Comparison of ENCODE assay signal across 8 mouse cellular contexts in the genomic region with DNA sequence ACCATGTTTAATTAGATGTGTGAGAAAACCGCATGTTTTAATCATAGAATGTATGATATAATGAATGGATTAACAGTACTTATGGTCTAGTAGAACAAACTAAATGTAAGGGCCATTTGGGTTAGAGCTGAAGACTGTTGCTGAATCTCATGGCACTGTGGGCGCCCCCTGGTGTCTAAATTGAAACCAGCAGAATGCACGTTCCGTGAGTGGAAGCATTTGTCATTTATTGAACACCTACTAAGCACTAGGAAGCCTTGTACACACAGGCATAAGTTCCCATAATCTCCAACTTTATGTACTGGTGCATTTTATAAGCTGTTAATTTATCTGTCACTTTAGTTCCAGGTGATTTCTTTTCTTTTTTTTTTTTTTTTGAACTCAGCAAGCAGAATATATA. TPM values are rescaled to one million over a fixed set of nuclear protein-coding genes. Genes with fewer than 3 reads are reported as not detected.
DNase-seq lines count a peak whose midpoint lies in the region; ATAC-seq and TF ChIP-seq lines count a peak whose summit lies in the region.

No protein-coding gene starts in this region.

- no peak overlapping the region for H3K27ac ChIP-seq in liver, embryonic 11.5 days (ENCODE audit: low read depth, low read length)
- no peak overlapping the region for H3K27ac ChIP-seq in cerebellum, adult 2 months (ENCODE audit: insufficient read depth, low read length)

- H3K4me1 ChIP-seq in liver, embryonic 11.5 days (replicated peaks; ENCODE audit: control insufficient read depth, insufficient read depth, low read length), result peaks cover 27% of the 10 kb centered on the region
- H3K4me1 ChIP-seq in cerebellum, adult 2 months (ENCODE audit: control insufficient read depth, insufficient read depth, low read length), result no peaks in the 10 kb centered on the region

- H3K4me3 ChIP-seq in liver, embryonic 11.5 days (ENCODE audit: low read depth, low read length), result no peak overlapping the region
- no peak overlapping the region for H3K4me3 ChIP-seq in cerebellum, adult 2 months (replicated peaks; ENCODE audit: insufficient read depth, low read depth, low read length)

- no peak for TF ChIP-seq POLR2A in cerebellum, adult 2 months (IDR thresholded peaks at IDR 0.05; ENCODE audit: borderline replicate concordance, insufficient read depth, low read length)

- ATAC-seq in liver, embryonic 11.5 days (replicated peaks; ENCODE audit: low FRiP score), result no peak; the same call in 1 of the 2 replicates

- no peaks in the 10 kb centered on the region for H3K27me3 ChIP-seq in liver, embryonic 11.5 days (replicated peaks; ENCODE audit: control insufficient read depth, insufficient read depth, low read length)
- no peaks in the 10 kb centered on the region for H3K27me3 ChIP-seq in cerebellum, adult 2 months (ENCODE audit: control insufficient read depth, insufficient read depth, low read length)

- no peaks in the 10 kb centered on the region for H3K36me3 ChIP-seq in liver, embryonic 11.5 days (ENCODE audit: control insufficient read depth, insufficient read depth, low read length)

- H3K9me3 ChIP-seq in liver, embryonic 11.5 days (ENCODE audit: control insufficient read depth, low read length), result no peaks in the 10 kb centered on the region

- DNase-seq in liver, result peak; percentile 86
- DNase-seq in liver, embryonic 11.5 days (ENCODE audit: low spot score), result no peak
- DNase-seq in NIH3T3 (ENCODE audit: low read depth), result peak; percentile 73
- DNase-seq in cerebellum, adult 2 months, result peak; percentile 48 to 65
- peak; percentile 51 for DNase-seq in gastrocnemius, postnatal 14 days
- DNase-seq in left cerebral cortex, adult 8-10 months (ENCODE audit: low spot score in 2 of 2), result peak; percentile 19 to 47
- peak; percentile 92 for DNase-seq in naive thymus-derived CD4-positive, alpha-beta T cell, adult 2 months (ENCODE audit: low read depth)
- DNase-seq in thymus, postnatal 14 days, result peak; percentile 88

- intact Hi-C loops in gastrocnemius, postnatal 14 days (cut with DNase I; ENCODE audit: low total_unique reads), result loop anchor here (5.0 kb wide), 1 partner anchor 308 kb away; no protein-coding TSS in a partner anchor

- WGBS in liver, embryonic 11.5 days, result 35% methylated on average over 4 of the region's 4 CpGs
- WGBS in cerebellum, adult 2 months, result 50% methylated on average over 4 of the region's 4 CpGs

- H3K4me2 ChIP-seq in liver, embryonic 11.5 days, result no peak overlapping the region

- H3K9ac ChIP-seq in liver, embryonic 11.5 days (ENCODE audit: low read depth, low read length), result no peak overlapping the region

- TF ChIP-seq CTCF in cerebellum, adult 2 months (IDR thresholded peaks at IDR 0.05; ENCODE audit: borderline replicate concordance, insufficient read depth, low read depth, low read length), result peak; percentile 59; the same call in 1 of the 2 replicates

RNA-seq across cellular contexts. Expression of a gene that starts 10.4 kb away (rescaled TPM):
- polyA plus RNA-seq in liver, embryonic 11.5 days (2014; fragmentation: Nextera tagmentation; extraction: Ambion mirVana), result 35.5 and 38.9 TPM in 2 replicates
- 1.7 and 1.8 TPM in 2 replicates for polyA plus RNA-seq in cerebellum, adult 2 months (2012; rRNA removed)
- 1 to 10 TPM; 2.9 to 3.9 TPM for total RNA-seq in gastrocnemius, postnatal 14 days (2021)
- 10 to 100 TPM in 1 of 4 experiments, 1 to 10 TPM in 3; 8.1 to 10.3 (median 8.9) TPM for total RNA-seq in left cerebral cortex, adult 8-10 months (2022)
